Mouse (Mus musculus): ENCODE measurements around the gene Plekhg5. TPM values are rescaled to one million over a fixed set of nuclear protein-coding genes. Genes with fewer than 3 reads are reported as not detected.

The Plekhg5 gene
- polyA plus RNA-seq, 1 experiment from 2014 or later: 10.4 TPM

DNA sequence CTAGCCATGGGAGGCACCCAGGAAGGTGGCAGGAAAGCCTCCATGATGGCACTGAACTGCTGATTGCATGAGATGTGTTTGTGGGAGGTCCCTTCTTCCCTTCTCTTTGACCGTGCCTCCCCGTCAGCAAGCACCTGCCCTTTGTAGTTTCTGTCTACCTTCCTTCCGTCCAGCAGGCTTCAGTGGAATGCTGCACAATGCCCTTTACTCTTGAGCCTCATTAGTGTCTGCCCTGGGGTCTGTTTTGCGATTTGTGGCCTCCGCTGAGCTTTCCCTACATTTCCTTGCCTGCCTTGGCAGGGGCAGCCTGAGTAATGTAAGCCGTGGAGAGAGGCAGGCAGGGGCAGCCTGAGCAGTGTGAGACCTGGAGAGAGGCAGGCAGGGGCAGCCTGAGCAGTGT lies 27.7 kb upstream of the Plekhg5 start:
- Histone ChIP-seq H3K4me3 (ENCODE audit: low read depth, low read length) (no peak overlapping the region), H3K4me1 (ENCODE audit: control insufficient read depth, insufficient read depth, low read length) (peaks cover 8% of the 10 kb centered on the region; the same call in 1 of the 2 replicates), H3K27me3 (ENCODE audit: control insufficient read depth, insufficient read depth, low read length) (no peaks in the 10 kb centered on the region), H3K36me3 (ENCODE audit: control insufficient read depth, insufficient read depth, low read length) (peaks cover 70% of the 10 kb centered on the region), H3K27ac (ENCODE audit: low read length) (no peak overlapping the region), H3K9me3 (ENCODE audit: control insufficient read depth, low read depth, low read length) (no peaks in the 10 kb centered on the region), H3K9ac (replicated peaks; ENCODE audit: low read depth, low read length) (no peak overlapping the region), H3K4me2 (replicated peaks; ENCODE audit: low read depth, low read length) (no peak overlapping the region)
- 78% methylated on average over 6 of the region's 6 CpGs for WGBS
- no peak for ATAC-seq (ENCODE audit: insufficient number of reproducible peaks, insufficient read depth, low FRiP score, low read depth)

GRCm38 (mm10) chr4:152062390-152063110 lies 9.7 kb upstream of the Plekhg5 start:
- WGBS: 58% methylated on average over 9 of the region's 9 CpGs
- Histone ChIP-seq H3K4me2 (replicated peaks; ENCODE audit: low read depth, low read length) (no peak overlapping the region), H3K9ac (replicated peaks; ENCODE audit: low read depth, low read length) (no peak overlapping the region), H3K4me1 (ENCODE audit: control insufficient read depth, insufficient read depth, low read length) (no peaks in the 10 kb centered on the region), H3K9me3 (ENCODE audit: control insufficient read depth, low read depth, low read length) (no peaks in the 10 kb centered on the region), H3K4me3 (ENCODE audit: low read depth, low read length) (no peak overlapping the region), H3K36me3 (ENCODE audit: control insufficient read depth, insufficient read depth, low read length) (peaks cover 21% of the 10 kb centered on the region), H3K27ac (ENCODE audit: low read length) (no peak overlapping the region), H3K27me3 (ENCODE audit: control insufficient read depth, insufficient read depth, low read length) (no peaks in the 10 kb centered on the region)
- ATAC-seq (ENCODE audit: insufficient number of reproducible peaks, insufficient read depth, low FRiP score, low read depth): no peak

DNA sequence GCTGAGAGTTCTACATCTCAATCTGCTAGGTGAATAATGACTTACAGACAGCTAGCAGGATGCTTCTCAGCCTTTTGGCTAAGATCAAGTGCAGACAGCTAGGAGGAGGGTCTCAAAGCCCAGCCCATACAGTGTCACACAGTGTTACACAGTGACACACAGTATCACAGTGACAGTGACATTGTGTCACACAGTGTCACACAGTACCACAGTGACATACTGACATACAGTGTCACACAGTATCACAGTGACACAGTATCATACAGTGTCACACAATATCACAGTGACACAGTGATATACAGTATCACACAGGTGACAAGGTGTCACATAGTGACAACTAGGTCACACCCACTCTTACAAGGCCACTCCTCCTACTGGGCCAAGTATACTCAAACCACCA lies 5.0 kb upstream of the Plekhg5 start:
- Histone ChIP-seq H3K27me3 (ENCODE audit: control insufficient read depth, insufficient read depth, low read length) (no peaks in the 10 kb centered on the region), H3K4me3 (ENCODE audit: low read depth, low read length) (no peak overlapping the region), H3K4me1 (ENCODE audit: control insufficient read depth, insufficient read depth, low read length) (peaks cover 5% of the 10 kb centered on the region; the same call in 1 of the 2 replicates), H3K4me2 (replicated peaks; ENCODE audit: low read depth, low read length) (no peak overlapping the region), H3K36me3 (ENCODE audit: control insufficient read depth, insufficient read depth, low read length) (no peaks in the 10 kb centered on the region), H3K27ac (ENCODE audit: low read length) (no peak overlapping the region), H3K9me3 (ENCODE audit: control insufficient read depth, low read depth, low read length) (no peaks in the 10 kb centered on the region), H3K9ac (replicated peaks; ENCODE audit: low read depth, low read length) (no peak overlapping the region)
- 0 out of 2 replicates have a peak, but pooled peaks have one; percentile 16 for ATAC-seq (ENCODE audit: insufficient number of reproducible peaks, insufficient read depth, low FRiP score, low read depth)

- H3K27me3 ChIP-seq (ENCODE audit: control insufficient read depth, insufficient read depth, low read length): no peaks in the 10 kb centered on the region
- H3K4me3 ChIP-seq (ENCODE audit: low read depth, low read length): no peak overlapping the region
- WGBS: 68% methylated on average over 6 of the region's 6 CpGs
- no peak overlapping the region for H3K4me2 ChIP-seq (replicated peaks; ENCODE audit: low read depth, low read length)
- H3K4me1 ChIP-seq (ENCODE audit: control insufficient read depth, insufficient read depth, low read length): peaks cover 7% of the 10 kb centered on the region; the same call in 1 of the 2 replicates
- H3K9me3 ChIP-seq (ENCODE audit: control insufficient read depth, low read depth, low read length): no peaks in the 10 kb centered on the region
- H3K36me3 ChIP-seq (ENCODE audit: control insufficient read depth, insufficient read depth, low read length): no peaks in the 10 kb centered on the region
- no peak overlapping the region for H3K27ac ChIP-seq (ENCODE audit: low read length)
- H3K9ac ChIP-seq (replicated peaks; ENCODE audit: low read depth, low read length): no peak overlapping the region
- ATAC-seq (ENCODE audit: insufficient number of reproducible peaks, insufficient read depth, low FRiP score, low read depth): no peak
Measured at GRCm38 (mm10) chr4:152068166-152068724, 4.1 kb upstream of the Plekhg5 start.

- no peak overlapping the region for H3K27ac ChIP-seq (ENCODE audit: low read length)
- no peak overlapping the region for H3K9ac ChIP-seq (replicated peaks; ENCODE audit: low read depth, low read length)
- H3K9me3 ChIP-seq (ENCODE audit: control insufficient read depth, low read depth, low read length): no peaks in the 10 kb centered on the region
- H3K4me2 ChIP-seq (replicated peaks; ENCODE audit: low read depth, low read length): no peak overlapping the region
- H3K4me1 ChIP-seq (ENCODE audit: control insufficient read depth, insufficient read depth, low read length): peaks cover 7% of the 10 kb centered on the region; the same call in 1 of the 2 replicates
- 87% methylated on average over 3 of the region's 3 CpGs for WGBS
- no peaks in the 10 kb centered on the region for H3K36me3 ChIP-seq (ENCODE audit: control insufficient read depth, insufficient read depth, low read length)
- no peak overlapping the region for H3K4me3 ChIP-seq (ENCODE audit: low read depth, low read length)
- no peak for ATAC-seq (ENCODE audit: insufficient number of reproducible peaks, insufficient read depth, low FRiP score, low read depth)
- no peaks in the 10 kb centered on the region for H3K27me3 ChIP-seq (ENCODE audit: control insufficient read depth, insufficient read depth, low read length)
Measured at GRCm38 (mm10) chr4:152069245-152069644, 3.1 kb upstream of the Plekhg5 start.

DNA sequence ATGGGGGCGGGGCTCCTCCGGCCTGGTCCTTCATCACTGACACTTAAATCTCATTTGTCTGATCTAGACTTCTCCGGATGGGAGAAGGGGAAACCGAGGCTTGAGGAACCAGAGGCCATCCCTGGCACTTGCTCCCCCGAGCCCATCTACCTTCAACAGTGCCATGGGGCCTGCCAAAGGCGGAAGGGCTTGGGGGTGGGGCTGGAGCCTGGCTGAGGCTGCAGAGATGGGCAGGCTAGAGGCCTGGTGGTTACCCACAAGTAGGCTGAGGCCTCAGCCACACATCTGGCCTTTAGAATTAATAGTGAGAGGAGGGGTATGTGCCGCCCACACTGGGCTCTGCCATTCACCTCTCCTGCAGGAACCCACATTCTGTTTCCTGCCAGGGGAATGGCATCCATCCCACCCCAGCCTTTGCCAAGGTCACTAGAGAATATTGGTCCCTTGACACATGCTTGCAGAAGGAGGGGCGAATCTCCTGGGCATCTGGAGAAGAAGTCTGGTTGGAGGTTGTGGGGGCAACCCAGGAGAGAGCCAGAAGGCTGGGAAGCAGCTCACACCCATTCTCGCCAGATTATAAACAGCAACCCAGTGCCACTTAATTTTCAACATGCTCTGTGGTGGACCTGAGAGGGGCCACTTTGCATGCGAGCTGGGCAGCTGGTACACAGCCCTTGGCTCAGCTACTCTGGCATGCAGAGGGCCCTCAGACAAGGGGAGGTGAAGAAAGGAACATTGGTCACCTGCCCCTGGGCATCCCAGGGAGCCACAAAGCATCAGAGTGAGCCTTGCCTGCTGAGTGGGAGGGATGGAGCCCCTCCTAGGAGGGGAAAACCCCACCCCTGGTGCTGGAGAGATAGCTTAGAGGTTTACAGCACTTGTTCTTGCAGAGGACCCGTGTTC lies 1.6 kb upstream of the Plekhg5 start:
- Histone ChIP-seq H3K27ac (ENCODE audit: low read length) (no peak overlapping the region), H3K36me3 (ENCODE audit: control insufficient read depth, insufficient read depth, low read length) (no peaks in the 10 kb centered on the region), H3K9ac (replicated peaks; ENCODE audit: low read depth, low read length) (no peak overlapping the region), H3K27me3 (ENCODE audit: control insufficient read depth, insufficient read depth, low read length) (no peaks in the 10 kb centered on the region), H3K4me2 (replicated peaks; ENCODE audit: low read depth, low read length) (no peak overlapping the region), H3K4me1 (ENCODE audit: control insufficient read depth, insufficient read depth, low read length) (peaks cover 7% of the 10 kb centered on the region; the same call in 1 of the 2 replicates), H3K4me3 (ENCODE audit: low read depth, low read length) (no peak overlapping the region), H3K9me3 (ENCODE audit: control insufficient read depth, low read depth, low read length) (no peaks in the 10 kb centered on the region)
- no peak for ATAC-seq (ENCODE audit: insufficient number of reproducible peaks, insufficient read depth, low FRiP score, low read depth)
- 73% methylated on average over 11 of the region's 11 CpGs for WGBS

- ATAC-seq (ENCODE audit: insufficient number of reproducible peaks, insufficient read depth, low FRiP score, low read depth): no peak
- Histone ChIP-seq H3K36me3 (ENCODE audit: control insufficient read depth, insufficient read depth, low read length) (no peaks in the 10 kb centered on the region), H3K4me3 (ENCODE audit: low read depth, low read length) (no peak overlapping the region), H3K4me2 (replicated peaks; ENCODE audit: low read depth, low read length) (no peak overlapping the region), H3K27me3 (ENCODE audit: control insufficient read depth, insufficient read depth, low read length) (no peaks in the 10 kb centered on the region), H3K4me1 (ENCODE audit: control insufficient read depth, insufficient read depth, low read length) (peaks cover 7% of the 10 kb centered on the region; the same call in 1 of the 2 replicates), H3K27ac (ENCODE audit: low read length) (no peak overlapping the region), H3K9ac (replicated peaks; ENCODE audit: low read depth, low read length) (no peak overlapping the region), H3K9me3 (ENCODE audit: control insufficient read depth, low read depth, low read length) (no peaks in the 10 kb centered on the region)
- 76% methylated on average over 10 of the region's 10 CpGs for WGBS
Measured at GRCm38 (mm10) chr4:152072655-152073054, 357 bp downstream of the Plekhg5 start.

DNA sequence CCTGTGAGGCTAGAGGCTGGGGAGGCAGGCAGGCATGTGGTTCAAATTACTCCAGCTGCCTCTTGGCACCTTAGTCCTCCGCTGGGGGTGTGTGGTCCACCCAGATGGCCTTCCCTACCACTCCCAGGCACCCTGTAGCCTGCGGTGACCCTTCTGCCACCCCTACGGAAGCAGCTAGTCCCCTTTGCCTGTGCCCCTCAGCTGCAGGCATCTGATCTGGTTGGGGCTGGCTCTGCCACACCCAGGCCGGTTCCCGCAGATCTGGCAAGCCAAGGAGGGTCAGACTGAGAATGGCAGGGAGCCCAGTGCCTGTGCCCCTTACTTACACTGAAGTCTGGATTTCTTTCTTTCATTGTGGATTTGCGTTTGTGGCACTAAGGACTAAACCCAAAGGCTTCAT lies 1.4 kb downstream of the Plekhg5 start:
- Histone ChIP-seq H3K4me3 (ENCODE audit: low read depth, low read length) (no peak overlapping the region), H3K27ac (ENCODE audit: low read length) (no peak overlapping the region), H3K27me3 (ENCODE audit: control insufficient read depth, insufficient read depth, low read length) (no peaks in the 10 kb centered on the region), H3K9ac (replicated peaks; ENCODE audit: low read depth, low read length) (no peak overlapping the region), H3K4me1 (ENCODE audit: control insufficient read depth, insufficient read depth, low read length) (peaks cover 7% of the 10 kb centered on the region; the same call in 1 of the 2 replicates), H3K9me3 (ENCODE audit: control insufficient read depth, low read depth, low read length) (no peaks in the 10 kb centered on the region), H3K36me3 (ENCODE audit: control insufficient read depth, insufficient read depth, low read length) (no peaks in the 10 kb centered on the region), H3K4me2 (replicated peaks; ENCODE audit: low read depth, low read length) (no peak overlapping the region)
- no peak for ATAC-seq (ENCODE audit: insufficient number of reproducible peaks, insufficient read depth, low FRiP score, low read depth)
- 78% methylated on average over 6 of the region's 6 CpGs for WGBS
